Mouse (Mus musculus) testis, adult 2 months (tissue): ENCODE measurements around the gene Sugct. TPM values are rescaled to one million over a fixed set of nuclear protein-coding genes. Genes with fewer than 3 reads are reported as not detected.
"Not testable (repeated sequence)": the region's sequence is repeated elsewhere in the genome, so short reads cannot be mapped to it uniquely, and the experiment has no call there.

Source experiments
- H3K27ac ChIP-seq: fragments of 200-500 bp; 2 replicates; pipeline ENCODE4 v1.5.1; 2012; ENCODE audit warnings: low read depth, low read length; ENCODE audit not compliant: control insufficient read depth, insufficient read depth
- H3K27me3 ChIP-seq: fragments of 200-500 bp; 2 replicates; pipeline ENCODE4 v1.6.1; 2012; ENCODE audit warnings: mild to moderate bottlenecking, low read length, moderate library complexity; ENCODE audit not compliant: control insufficient read depth, insufficient read depth
- H3K36me3 ChIP-seq: fragments of 200-500 bp; 2 replicates; pipeline ENCODE4 v1.6.1; 2012; ENCODE audit warnings: mild to moderate bottlenecking, low read length; ENCODE audit not compliant: control insufficient read depth, insufficient read depth
- H3K4me1 ChIP-seq: fragments of 200-500 bp; 2 replicates; pipeline ENCODE4 v1.6.1; 2012; ENCODE audit warnings: low read length; ENCODE audit not compliant: control insufficient read depth, insufficient read depth
- H3K4me3 ChIP-seq: fragments of 200-500 bp; 2 replicates; pipeline ENCODE4 v1.5.1; 2012; ENCODE audit warnings: low read depth, mild to moderate bottlenecking, low read length, moderate library complexity, mixed read lengths; ENCODE audit not compliant: control insufficient read depth
- CTCF ChIP-seq: fragments of 200-500 bp; IDR thresholded peaks from 2 replicates; pipeline ENCODE4 v1.5.1; 2012; ENCODE audit warnings: low read depth, mild to moderate bottlenecking, inconsistent platforms, low read length, moderate library complexity; ENCODE audit not compliant: control insufficient read depth, insufficient read depth, insufficient replicate concordance
- POLR2A ChIP-seq: fragments of 200-500 bp; IDR thresholded peaks from 2 replicates; pipeline ENCODE4 v1.6.1; 2012; ENCODE audit warnings: low read depth, mild to moderate bottlenecking, inconsistent platforms, low read length, moderate library complexity; ENCODE audit not compliant: control insufficient read depth
- polyA plus RNA-seq: library from polyadenylated mRNA; depleted of rRNA; stranded (reverse); fragments of >200 nt; gene quantifications from 2 replicates; pipeline ENCODE4 v1.2.3, GENCODE M21; 2012

Sugct gene
- polyA plus RNA-seq, 1 experiment, result 1.2 TPM

DNA sequence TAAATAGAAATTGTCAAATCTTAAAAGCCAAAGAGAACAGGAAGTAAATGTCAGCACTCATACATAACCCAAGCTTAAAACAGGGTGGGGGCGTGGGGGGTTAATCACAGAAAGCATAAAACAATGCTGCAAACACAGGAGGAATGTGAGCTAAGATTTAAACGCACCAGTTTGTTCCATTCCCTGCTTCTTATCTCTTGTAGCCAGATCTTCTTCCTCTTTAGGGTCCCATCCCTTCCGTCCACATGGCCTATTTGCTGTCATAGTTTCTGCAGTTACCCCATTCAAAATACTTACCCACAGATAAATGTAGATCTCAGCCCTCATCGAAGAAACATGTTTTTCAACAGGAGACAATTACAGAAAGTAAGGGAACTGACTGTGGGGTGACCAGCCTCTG is 160.9 kb downstream of the Sugct start:
- H3K36me3 ChIP-seq, result no peaks in the 10 kb centered on the region
- H3K27me3 ChIP-seq, result no peaks in the 10 kb centered on the region
- no peak overlapping the region for H3K4me3 ChIP-seq
- no peaks in the 10 kb centered on the region for H3K4me1 ChIP-seq
- no peak overlapping the region for H3K27ac ChIP-seq
- TF ChIP-seq CTCF (no peak), POLR2A (no peak)

DNA sequence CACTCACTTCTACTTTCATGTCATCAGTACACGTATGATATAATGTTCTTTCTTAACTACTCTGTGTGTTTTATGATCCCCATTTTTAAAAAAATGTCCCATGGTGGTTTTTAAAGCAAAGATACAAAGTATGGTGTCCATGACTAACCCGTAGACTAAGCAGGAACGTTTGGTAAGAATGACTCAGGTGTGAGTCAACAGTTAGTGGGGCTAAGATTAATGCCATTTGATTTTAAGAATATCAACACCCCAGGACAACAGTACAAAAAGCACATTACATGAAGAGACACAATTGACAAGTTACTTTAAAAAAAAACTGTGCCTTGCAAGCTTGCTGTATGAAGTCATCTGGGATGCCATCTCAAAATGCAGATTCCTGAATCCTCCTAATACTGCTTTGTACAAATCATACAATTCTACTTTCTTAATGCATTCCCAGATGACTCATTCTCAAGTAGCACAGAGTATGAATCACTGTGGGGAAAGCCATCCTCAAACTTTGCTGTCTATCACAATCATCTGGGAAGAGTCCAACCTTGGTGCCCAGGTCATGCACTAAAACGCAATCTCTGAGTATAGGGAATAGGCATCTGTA is 184.1 kb downstream of the Sugct start:
- no peak overlapping the region for H3K4me3 ChIP-seq
- H3K27me3 ChIP-seq, result no peaks in the 10 kb centered on the region
- no peak for TF ChIP-seq CTCF
- TF ChIP-seq POLR2A, result no peak
- no peak overlapping the region for H3K27ac ChIP-seq
- H3K36me3 ChIP-seq, result no peaks in the 10 kb centered on the region
- H3K4me1 ChIP-seq, result no peaks in the 10 kb centered on the region

DNA sequence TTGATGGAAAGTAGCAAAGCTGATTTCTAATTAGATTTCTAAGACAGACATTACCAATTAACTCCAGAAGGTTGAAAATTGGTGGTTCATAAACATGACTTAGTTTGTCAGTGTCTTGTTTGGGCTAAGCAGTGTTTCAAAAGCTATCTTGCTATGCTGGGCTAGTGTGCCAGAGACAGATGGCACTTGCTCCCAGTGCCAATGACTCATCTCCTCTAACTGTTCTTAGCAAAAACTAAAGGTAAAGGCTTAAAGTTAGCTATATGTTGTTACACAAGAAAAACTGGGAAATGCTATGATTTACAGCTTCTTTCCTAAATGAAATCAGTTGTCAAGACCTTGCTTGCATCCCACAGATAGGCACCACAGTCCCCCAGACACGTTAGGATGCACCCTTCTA is 200.4 kb downstream of the Sugct start:
- H3K27ac ChIP-seq, result no peak overlapping the region

DNA sequence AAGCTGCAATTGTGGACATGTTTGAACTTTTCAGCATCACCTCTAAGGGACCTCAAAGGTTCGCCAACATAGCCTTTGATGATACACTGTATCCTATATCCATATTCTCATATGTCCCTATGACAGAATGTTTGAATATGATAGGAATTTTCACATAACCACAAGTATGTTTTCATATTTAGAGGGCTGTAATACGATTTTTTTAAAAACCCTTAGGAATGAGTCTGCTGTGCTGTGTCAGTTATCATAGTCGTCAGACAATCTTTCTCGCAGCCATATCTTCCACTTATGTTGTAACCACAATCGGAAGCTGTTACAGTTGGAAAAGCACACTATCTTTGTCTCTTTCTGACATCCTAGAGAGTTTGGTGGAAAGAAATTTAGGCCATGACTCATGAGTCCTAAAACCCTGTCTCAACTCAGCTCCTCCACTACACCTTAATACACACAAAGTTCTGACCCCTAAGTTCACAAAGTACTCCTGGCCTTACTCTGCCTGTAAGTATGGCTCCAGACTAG is 201.2 kb downstream of the Sugct start:
- Histone ChIP-seq H3K27me3 (no peaks in the 10 kb centered on the region), H3K27ac (no peak overlapping the region), H3K36me3 (no peaks in the 10 kb centered on the region), H3K4me1 (no peaks in the 10 kb centered on the region), H3K4me3 (no peak overlapping the region)
- no peak for TF ChIP-seq CTCF

More for the DNA sequence above, 200.4 kb downstream of the Sugct start:
- no peak for TF ChIP-seq CTCF
- no peak for TF ChIP-seq POLR2A
- Histone ChIP-seq H3K4me3 (no peak overlapping the region), H3K36me3 (no peaks in the 10 kb centered on the region), H3K27me3 (no peaks in the 10 kb centered on the region), H3K4me1 (no peaks in the 10 kb centered on the region)

DNA sequence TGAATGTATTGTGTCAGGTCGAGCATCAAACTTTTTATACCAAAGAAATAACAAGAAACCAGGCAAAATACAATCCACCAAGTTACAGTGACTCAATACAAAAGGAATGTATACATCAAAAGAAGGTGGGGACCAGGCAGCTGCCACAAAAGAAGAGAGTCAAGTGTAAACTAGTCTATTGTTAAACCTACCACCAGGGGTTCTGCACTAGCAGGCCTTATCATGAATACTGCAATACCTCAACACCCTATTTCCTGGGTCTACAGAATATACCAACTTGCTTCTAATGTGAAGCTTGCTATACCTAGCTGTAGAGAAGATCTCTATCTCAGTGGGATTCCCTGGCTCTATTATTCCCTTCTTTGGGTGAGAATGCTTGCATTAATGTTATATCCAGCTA is 237.4 kb downstream of the Sugct start:
- not testable (repeated sequence) for H3K27me3 ChIP-seq, H3K4me1 ChIP-seq, H3K4me3 ChIP-seq, H3K36me3 ChIP-seq, H3K27ac ChIP-seq

DNA sequence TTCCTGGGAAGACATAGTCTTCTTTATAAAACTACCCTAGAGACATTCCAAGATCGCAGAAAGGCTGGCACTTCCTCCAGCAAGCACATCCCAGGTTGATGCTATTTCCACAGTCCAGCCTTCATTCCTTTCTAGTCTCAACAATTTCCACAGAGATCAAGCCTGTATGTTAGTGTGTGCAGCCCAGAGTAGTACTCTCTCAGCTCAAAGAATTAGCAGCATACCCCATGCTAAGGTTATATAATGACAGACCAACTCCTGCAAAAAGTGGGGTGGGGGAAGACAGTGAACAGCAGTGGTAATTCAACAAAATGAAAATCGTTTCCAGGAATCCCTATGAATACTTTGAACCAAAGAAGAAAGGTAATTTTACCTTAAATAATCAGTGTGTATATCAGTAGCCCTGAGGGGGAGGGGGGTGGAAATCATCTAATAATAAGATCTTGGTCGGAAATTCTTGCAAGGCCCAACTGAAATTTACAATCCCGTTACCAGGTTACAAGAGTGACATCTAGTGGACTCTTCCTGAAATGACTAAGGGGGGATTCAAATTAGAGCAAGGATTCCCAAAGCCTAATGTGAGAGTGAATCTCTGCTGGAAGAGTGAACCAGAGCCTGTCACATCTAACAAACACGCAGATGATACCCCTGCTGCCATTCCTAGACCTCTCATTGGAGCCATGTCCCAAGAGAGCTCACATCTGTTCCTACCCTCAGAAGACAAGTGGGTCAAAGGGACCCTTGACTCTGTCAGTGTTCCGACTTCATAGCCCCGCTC is 263.0 kb downstream of the Sugct start:
- Histone ChIP-seq H3K27me3 (no peaks in the 10 kb centered on the region), H3K4me3 (no peak overlapping the region)
- no peak; the same call in 1 of the 2 replicates for TF ChIP-seq CTCF
- no peak for TF ChIP-seq POLR2A

DNA sequence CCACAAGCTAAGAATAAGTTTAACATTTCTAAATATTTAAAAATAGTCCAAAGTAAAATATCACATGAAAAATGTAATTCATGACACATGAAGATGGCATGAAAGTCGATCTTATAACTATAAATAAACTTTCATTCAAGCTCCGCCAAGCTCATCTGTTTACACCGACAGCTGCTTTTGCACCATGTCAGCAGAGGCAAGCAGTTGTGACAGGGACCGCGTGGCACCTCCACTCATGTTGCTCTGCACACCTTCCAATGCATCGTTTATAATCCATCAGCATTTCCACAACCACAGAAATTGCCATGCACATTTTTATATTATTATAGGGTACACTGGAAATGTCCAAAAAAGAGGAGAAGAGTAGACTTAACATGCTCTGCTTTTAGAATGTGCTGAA is 273.5 kb downstream of the Sugct start:
- no peak for TF ChIP-seq POLR2A
- no peak for TF ChIP-seq CTCF
- Histone ChIP-seq H3K27me3 (no peaks in the 10 kb centered on the region), H3K4me1 (no peaks in the 10 kb centered on the region), H3K36me3 (no peaks in the 10 kb centered on the region), H3K27ac (no peak overlapping the region), H3K4me3 (no peak overlapping the region)

More for the DNA sequence above, 263.0 kb downstream of the Sugct start:
- no peak overlapping the region for H3K27ac ChIP-seq
- H3K36me3 ChIP-seq, result no peaks in the 10 kb centered on the region
- H3K4me1 ChIP-seq, result no peaks in the 10 kb centered on the region
